Mouse (Mus musculus) layer of hippocampus, adult 9-11 months (tissue): ENCODE measurements at regions not wholly inside any gene's neighbourhood (a gene's known extent, or its start where the extent isn't known, plus 50 kb on each side); places are given as distances from the start of the nearest gene placed in this dataset.
A peak's percentile ranks its signal among the peaks of the same experiment; 100 is the strongest.

Experiments used
- DNase-seq: peaks from one replicate; pipeline ENCODE4 v3.0.0; 2022

DNA sequence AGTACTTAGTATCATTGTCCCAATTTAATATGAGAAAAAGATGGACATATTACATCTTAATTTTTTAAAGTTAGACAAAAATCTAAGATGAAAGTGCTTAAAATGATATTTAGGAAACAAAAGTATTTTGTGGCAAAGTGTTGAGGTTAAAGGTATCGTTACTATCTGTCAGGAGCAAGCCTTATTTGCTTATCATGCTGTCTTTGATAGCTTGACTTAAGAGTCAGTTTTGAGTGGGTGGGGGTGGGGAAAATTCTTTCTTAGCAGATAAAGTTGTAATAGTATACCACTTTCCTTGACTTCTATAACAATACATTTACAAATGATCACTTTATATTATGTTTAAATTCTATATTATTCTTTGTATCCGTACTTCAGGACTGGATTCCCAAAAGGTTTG lies 339.1 kb upstream of the Dph6 start:
- DNase-seq = no peak

DNA sequence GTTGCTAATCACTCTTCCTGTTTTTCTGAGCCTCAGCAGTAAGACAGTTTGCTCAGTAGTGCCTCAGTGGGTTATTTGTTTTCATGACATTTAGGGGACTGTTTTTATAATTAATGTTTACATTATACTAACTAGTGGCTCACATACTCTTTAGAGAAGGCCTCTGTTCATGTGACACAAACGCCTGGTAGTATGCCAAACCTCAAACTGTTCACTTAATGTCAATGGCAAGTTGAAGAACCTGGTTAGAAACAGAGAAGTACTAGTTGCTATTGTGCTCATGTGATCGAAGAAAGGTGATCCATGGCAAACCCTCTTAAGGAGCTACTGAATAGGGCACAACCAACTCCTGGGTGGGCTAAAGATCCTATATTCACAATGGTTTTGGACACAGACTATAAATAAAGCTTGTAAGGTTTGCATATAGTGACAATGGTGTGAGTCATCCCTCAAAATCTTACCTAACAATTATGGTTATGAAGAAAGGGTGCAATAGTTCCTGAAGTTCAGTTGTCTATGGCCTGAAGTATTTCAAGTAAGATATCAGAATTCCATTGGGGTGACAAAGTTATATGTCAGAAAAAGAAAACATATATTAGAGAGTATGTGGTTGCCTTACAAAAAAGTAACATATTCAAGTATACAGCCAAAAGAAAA lies 340.1 kb upstream of the Dph6 start:
- no peak for DNase-seq

DNA sequence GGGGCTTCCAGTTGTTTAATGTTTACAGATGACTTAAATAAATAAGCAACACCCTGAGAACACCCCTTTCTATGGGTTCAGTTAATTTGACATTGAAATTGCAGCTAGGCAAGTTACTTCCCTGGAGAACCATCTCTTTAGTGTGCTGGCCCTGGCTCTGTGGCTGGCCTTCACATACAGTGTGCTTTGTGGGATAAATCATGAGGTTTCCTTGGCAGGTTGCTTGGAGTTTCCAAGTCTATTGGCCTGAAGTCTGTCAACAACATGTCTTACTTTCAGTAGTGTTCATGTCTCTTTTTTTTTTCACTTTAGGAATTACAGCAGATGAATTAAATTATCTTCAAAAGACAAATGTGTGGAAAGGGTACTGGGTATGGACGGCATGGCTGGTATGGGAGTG lies 359.2 kb upstream of the Dph6 start:
- no peak for DNase-seq

DNA sequence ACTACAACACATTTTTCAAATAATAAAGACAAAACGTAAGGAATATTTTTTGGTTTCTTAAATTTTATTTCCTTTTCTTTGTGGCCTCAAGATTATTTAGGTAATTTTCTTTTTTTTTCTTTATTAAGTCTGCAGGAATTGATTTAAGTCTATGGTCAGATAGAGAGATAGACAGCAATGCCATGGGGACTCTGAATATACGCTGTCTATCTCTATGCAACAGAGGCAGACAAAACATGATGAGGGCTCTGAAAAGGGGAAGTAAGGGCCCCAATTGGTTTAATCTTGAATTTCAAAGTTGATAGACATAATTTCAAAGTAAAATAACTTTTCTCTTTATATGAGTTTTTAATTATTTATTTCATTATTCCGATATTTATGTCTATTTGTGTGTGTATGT lies 372.0 kb upstream of the Dph6 start:
- no peak for DNase-seq

DNA sequence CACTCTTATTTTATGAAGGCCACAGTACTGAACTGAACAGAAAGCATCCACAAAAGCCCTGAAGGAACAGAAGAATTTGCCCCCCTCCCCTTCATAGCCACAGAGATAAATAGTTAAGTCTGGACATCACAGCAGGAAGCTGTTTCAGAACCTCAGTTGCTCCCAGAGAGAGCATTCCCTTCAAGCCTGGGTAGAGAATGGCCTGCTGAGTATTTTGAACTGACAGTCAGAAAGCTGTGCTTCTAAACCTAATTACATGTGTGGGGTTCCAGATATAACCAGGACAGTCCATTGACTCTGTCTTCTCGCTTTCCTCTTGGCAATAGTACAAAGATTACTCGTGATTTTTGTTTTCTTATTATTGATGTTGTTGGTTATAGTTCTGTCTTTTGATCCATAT lies 376.4 kb upstream of the Dph6 start:
- DNase-seq = no peak

DNA sequence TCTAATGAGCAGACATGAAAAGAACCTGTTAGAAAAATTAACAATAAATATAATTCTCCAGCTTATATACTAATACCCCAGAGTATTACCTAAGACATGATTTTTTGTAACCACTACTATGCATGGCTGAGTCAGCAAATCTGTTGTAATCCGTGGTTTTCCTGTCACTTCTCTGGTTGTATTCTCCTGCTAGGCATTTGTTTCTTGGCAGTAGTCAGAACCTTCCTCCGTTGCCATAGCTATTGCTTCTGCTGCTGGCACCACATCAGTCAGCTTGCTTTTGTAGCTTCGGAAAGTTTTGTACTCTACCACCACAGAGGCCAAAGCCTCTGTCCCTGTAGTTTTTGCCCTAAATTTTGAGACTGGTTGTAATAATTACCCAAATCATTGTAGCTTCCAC lies 381.4 kb upstream of the Dph6 start:
- DNase-seq = peak; percentile 39

DNA sequence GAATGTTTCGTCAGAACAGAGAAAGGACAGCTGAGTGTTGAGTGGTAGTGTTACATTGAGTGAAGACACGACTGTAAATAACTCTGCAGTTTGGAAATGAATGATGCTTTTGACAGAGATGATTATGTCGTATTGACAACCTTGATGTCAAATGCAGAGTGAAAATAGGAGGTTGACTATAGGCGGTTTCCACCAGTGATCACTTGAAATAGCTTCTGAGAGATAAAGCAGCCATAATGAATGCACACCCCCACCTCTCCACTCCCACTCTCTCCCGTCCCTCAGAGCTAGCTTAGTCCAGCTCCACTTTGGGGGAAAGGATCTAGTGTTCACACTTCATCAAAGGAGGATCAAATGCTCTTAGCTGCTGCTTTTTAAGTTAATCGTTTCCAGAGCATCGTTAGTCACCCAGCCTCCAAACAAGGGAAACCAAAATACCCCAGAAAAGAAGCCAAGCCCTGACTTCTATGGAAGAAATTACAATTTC lies 387.6 kb upstream of the Dph6 start:
- no peak for DNase-seq

DNA sequence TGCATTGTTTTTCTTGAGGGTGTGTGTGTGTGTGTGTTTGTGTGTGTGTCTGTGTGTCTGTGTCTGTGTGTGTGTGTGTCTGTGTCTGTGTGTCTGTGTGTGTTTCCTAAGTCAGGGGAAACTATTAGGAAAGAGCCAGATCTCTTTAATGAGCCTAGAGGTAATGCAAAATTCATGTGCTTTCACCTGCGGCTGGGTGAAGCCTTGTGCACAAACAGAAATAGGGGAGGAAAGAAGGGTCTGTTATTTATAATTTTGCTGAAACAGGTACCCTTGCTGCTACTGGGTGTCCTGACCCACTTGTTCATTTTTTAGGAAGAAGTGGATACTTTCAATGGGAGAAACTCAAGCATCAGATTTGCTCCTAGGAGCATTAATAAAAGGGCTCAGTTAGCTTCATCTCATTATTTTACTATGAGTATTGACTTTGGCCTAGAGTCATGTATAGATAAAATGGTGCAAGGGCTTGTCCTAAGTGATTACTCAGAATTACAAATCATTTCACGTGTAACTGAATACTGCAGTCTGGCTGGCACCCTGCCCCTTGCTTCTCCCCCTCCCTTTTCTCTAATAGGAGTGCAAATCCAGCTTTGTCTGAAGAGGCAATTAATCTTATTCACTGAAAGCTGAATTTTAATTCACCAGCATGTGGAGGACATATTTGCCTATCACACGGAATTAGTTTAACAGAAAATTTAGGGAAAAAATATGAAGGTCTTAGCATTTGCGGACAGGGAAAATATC lies 401.7 kb upstream of the Dph6 start:
- no peak for DNase-seq

DNA sequence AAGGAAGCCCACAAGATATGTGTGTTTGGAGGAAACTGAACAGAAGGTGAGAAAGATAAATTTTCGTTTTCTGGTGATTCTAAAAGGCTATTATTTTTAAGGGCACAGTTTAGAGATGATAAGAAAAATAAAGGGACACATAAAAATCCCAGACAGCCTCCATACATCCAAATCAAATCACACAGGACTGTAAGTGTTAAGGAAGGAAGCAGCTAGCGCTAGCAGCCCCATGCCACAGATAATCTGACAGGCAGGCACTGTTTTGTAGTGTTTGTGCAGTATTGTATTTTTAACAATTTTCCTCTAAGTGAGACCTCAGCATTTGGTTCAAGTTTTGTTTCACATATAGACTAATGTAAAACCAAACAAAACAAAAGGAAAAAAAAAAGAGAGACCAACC lies 402.4 kb upstream of the Dph6 start:
- DNase-seq = no peak

DNA sequence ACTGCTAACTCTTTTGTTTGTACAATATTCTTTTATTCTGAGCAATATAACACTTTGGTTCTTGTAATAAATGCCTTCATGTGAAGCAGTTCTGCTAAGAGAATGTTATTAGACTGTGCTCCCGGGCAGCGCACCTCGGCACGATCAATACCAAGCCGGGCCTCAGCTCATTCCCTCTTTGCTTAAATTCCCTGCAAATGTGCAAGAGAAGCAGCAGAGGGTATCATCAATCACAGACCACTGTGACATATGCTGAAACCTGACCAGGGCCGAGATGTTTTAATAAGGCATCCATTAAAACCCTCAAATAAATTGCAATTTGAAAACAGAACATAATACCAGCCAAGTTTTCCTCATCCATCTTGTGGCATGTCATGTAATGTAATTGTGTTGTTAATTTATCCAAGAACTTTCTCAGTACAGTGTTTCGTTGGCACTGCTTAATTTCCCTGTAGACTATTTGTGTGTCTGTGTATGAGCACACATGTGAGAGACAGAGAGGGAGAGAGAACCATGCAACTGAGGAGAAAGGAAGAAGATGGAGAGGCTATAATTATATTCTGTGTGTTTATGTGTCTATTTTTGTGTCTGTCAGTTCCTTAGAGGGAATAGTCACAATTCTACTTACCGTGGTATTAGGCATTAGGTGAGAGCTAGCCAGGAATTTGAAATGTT lies 412.9 kb upstream of the Dph6 start:
- no peak for DNase-seq

DNA sequence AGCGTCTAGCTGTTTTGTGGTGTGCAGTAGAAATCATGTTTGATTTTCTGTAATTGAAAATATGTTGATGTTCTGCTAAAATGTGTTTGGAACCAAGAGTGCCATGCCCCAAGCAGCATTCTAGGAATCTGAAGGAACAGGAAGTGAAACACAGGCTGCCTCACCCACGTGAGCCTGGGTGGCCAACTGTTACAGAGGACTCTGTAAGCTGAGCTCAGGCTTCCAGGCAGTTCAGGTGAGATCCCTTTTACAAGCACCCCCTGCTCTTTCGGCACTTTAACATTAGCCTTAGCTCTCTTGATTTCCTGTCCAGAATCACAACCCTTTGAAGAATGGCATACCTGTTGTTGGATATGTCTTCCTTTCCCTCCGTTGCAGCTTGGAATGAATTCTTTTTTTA lies 414.9 kb upstream of the Dph6 start:
- no peak for DNase-seq

DNA sequence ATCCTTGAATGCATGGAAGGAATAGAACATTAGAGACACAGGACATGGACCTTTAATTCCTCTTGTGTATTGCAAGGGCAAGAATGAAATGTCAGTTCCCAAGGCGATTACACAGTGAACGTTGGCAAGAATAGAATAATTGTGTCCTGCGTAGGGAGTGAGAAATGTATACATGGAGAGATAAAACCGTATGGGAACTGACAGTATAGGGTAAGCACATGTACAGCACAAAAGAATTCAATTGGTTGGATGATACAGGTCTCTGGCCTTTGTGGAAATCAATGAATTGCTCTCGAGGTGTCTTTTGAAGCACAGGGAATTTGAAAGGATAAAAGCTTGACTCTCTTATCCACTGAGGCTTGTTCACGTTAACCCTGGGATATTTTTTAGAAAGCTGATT lies 415.4 kb upstream of the Dph6 start:
- no peak for DNase-seq

DNA sequence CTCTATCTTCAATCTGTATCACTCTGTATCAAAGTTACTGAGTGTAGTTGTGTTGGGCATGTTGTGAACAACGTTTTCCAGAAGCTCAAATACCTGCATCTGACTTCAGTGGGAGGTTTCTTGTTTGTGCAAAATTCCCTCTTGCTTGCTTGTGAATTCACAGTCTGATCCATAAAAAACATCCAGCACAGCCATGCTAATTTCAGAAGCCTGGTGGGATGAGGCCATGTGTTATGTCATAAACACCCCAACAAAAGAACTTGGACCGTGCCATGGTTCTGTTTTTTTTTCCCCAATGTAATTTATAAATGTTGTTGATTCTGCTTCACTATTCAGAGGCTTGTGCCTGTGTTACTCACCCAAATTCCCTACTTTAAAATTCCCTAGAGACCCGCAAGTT lies 415.9 kb upstream of the Dph6 start:
- peak; percentile 61 for DNase-seq

DNA sequence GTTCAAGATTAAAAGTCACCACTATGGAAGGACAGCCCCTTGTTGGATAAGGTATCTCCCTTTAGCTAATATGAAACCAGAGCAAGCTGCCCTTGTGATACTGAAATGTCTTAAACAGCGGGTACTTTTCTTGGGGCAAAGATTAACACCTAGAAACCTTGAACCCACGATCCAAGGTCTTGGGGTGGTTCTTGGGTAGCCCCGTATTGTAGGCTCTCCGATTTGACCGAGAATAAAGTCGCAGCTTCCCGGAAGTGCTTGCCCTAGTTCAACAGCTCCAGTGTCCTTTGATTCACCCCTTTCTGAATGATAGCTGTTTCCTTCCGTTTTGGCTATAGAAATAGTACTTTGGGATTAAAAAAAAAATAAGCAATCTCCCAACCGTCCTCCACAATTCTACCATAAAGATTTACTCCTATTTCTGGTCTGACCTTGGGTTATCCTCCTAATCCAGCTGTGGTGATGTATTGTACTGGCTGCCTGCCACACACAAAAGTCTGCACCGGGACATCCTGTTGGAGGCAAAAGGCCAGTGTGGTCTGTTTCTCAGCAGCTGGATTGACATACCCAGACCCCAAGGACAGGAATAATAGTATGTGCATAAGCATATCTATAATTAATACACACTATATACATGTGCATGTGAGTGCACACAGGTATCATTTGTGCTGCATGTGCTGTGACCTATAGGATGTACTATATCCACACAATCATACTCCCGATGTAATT lies 427.0 kb upstream of the Dph6 start:
- no peak for DNase-seq

DNA sequence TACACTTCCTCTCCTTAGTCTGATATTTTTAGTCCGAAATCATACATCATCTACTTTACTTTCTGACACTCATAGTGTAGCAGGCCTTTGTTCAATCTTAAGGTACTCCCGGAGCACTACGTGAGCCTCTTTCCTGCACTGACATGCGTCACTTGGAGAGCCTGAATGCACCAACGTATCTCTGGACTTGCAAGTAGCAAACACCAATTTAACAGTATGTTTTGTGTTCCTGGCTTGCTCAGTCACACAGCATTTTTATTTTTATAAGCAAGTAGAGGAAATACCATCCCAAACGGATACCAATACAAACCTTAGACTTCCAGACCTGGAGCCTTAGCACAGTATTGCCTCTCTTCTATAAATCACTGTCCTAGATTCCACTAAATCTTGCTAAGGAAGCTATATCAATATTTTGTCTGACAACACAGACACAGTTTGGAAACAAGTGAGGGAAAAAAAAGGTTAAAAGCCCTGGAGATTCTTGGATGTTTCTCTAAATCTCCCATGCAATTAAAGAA lies 427.6 kb upstream of the Dph6 start:
- DNase-seq = no peak

DNA sequence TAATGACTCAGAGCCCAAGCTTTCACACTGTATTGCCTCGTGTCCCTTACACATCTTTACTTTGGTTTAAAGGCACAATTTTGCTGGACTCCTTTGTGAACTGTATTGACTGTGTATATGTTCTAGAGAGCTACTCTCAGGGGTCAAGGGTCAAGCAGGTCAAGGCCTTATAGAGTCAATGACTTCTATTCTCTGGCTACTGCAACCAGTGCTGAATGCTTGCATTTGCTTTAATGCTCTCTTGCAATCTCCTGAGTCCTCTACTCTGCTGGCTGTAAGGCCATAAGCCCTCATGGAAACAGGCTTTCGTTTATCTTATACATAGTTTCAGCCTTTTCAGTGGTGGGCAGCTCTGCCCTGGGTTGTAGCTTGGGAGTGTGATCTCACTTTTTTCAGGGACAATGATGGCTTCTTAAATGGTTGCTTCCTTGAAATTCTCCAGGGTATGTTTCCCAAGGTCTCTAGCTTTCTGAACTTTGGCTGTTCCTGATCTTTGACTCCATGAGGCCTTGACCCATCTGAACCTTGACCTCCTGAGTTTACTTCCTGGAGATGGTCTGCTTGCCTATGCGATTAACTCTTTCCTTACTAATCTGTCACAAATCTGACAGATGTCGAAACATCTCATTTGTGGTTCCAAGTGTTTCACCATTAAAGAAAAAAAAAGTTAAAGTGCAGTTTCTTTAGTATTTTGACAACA lies 433.8 kb upstream of the Dph6 start:
- no peak for DNase-seq

DNA sequence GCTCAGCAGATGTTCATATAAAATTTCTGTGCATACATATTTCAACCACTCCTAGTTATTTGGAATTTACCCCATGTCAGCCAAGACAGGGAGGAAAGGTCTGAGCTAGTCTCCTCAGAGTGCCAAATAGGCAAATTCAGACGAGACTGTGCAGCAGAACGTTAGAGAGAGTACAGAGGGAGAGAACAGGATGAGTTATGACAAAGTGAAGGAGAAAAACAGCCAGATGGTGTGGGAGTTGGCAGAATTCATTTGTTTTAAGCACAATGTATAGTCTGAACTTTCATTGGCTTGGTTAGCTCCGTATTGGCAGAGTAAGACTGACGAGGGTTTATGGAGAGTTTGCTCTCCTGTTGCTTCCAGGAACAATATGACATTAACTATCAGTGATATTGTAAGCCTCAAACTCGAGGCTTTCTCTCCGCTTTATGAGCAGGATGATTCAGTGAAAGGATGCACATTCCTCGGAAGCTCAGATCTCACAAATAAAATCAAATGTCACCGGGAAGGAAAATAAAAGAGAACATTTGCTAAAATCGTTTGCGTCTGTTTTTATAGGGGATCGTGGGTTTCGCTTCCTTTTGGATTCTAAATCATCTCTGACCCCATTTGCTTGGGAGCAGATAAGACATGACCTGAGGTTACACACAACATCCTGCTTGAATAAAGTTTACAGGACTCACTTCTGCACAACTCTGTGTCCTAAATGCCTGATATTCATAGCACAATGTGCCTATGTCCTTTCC lies 435.8 kb upstream of the Dph6 start:
- no peak for DNase-seq

DNA sequence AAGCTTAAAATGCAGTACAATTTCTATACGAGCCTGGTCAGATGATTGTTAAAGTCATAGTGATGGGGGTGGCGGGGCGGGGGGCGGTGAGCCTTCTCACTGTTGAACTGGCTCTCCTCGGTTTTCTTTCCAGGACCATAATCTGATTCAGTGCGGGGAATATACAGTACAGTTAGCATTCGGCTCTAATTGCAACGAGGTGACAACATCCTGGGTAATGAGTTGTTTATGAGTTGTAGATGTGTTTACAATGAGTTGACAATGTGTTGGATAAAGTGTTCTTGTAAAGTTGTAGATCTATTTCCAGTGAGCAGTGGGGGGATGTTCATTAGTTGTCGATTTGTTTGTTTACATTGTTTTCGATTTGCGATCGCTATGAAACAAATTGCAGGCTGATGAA lies 440.6 kb upstream of the Dph6 start:
- no peak for DNase-seq

DNA sequence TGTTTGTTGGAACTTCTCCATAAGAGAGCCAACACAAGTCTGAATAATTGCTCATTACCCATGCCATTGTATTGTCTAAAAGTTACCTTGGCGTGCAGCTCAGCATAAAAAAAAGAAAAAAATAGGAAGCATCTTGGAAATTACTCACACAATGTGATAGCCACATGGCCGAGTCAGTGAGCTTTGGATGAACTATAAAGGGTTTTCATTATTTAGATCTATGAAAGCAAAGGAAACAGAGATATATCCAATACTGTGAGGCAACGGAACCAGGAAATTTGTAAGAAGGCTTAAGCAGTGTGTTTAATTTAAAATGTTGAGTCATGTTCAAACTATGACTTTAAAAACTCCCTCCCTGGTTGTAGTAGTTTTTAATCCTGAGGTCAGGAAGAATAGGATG lies 446.7 kb upstream of the Dph6 start:
- no peak for DNase-seq

DNA sequence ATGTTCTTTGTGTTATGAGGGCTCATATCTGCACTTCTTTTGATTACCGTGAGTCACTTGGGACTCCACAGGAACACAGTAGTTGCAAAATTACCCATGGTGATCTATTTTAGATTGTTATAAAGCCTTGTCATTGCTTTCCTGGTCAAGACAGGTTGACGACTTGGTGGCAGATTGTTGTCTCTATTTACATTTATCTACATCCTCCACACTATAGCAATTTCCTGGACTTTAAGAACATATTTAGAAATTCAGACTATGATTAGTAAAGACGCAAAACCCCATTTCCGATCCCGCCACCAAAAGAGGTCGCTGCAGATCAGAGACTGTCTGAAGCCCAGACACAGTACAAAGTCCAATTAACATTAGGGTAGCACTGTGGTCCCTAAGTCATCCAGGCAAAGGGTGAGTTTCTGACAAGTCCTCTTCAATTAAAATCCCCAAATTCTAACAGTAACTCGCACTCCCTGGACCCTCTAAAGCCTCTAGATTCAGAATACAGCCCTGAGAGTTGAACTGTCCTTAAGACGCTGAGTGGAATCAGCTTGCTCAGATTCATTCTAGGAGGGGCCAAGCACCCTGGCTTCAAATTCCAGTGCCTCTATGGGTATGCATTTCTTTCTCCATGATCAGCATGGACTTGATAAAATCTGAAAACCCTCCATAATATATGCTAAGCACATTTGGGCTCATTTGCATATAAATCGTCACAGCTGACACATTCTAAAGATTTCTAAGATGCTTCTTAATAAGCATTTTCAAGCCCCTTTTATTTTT lies 461.9 kb upstream of the BC052040 start:
- DNase-seq = no peak

DNA sequence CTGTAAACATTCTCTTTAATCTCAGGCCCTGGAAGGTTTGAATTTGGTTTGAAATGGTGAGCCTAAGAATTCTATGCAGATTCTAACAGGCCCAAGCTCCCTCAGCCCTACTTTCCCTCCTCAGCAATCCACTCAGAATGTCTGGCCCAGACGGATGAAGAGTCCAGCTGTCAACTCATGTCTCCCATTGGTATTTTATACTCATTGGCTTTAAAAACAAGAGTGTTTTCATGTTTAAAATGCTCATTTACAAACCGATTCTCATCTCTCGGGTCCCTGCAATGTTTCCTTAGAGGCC lies 461.4 kb upstream of the BC052040 start:
- DNase-seq = no peak
